Mouse (Mus musculus) heart, postnatal 0 days (tissue): ENCODE measurements around the gene Med21. TPM values are rescaled to one million over a fixed set of nuclear protein-coding genes. Genes with fewer than 3 reads are reported as not detected.
A peak's percentile ranks its signal among the peaks of the same experiment; 100 is the strongest.

Source experiments
- ATAC-seq: fragments of 200-750 bp; cut with Nextera tagmentation; 2 replicates; pipeline ENCODE4 v1.8.0; 2017; ENCODE audit warnings: low read depth, moderate number of reproducible peaks, moderate library complexity; ENCODE audit not compliant: insufficient read depth
- DNase-seq: peaks from one replicate; pipeline ENCODE4 v3.0.0-alpha.2; 2016; ENCODE audit warnings: low spot score
- H3K27ac ChIP-seq: fragments of 300-500 bp; sonication (generic); 2 replicates; pipeline ENCODE4 v1.5.1; 2014; ENCODE audit warnings: low read depth, mild to moderate bottlenecking
- H3K27me3 ChIP-seq: fragments of 300-500 bp; sonication (generic); 2 replicates; pipeline ENCODE4 v1.6.1; 2014; ENCODE audit warnings: low read length, mixed read lengths; ENCODE audit not compliant: control insufficient read depth, insufficient read depth
- H3K36me3 ChIP-seq: fragments of 300-500 bp; sonication (generic); replicated peaks from 2 replicates; pipeline ENCODE4 v1.6.1; 2014; ENCODE audit warnings: low read length, mixed read lengths; ENCODE audit not compliant: control insufficient read depth, insufficient read depth
- H3K4me1 ChIP-seq: fragments of 300-500 bp; sonication (generic); 2 replicates; pipeline ENCODE4 v1.6.1; 2014; ENCODE audit warnings: antibody characterized with exemption; ENCODE audit not compliant: control insufficient read depth, insufficient read depth
- H3K4me2 ChIP-seq: fragments of 300-500 bp; sonication (generic); 2 replicates; pipeline ENCODE4 v1.6.1; 2014; ENCODE audit warnings: low read depth, mild to moderate bottlenecking, low read length, moderate library complexity
- H3K4me3 ChIP-seq: fragments of 300-500 bp; sonication (generic); 2 replicates; pipeline ENCODE4 v1.5.1; 2014; ENCODE audit warnings: low read depth, low read length
- H3K9ac ChIP-seq: fragments of 300-500 bp; sonication (generic); replicated peaks from 2 replicates; pipeline ENCODE4 v1.6.1; 2014; ENCODE audit warnings: low read depth, low read length, mixed read lengths
- H3K9me3 ChIP-seq: fragments of 300-500 bp; sonication (generic); replicated peaks from 2 replicates; pipeline ENCODE4 v1.6.1; 2016; ENCODE audit warnings: low read length; ENCODE audit not compliant: control insufficient read depth
- CTCF ChIP-seq: IDR thresholded peaks from 2 replicates; pipeline ENCODE4 v1.5.1; 2016; ENCODE audit warnings: antibody characterized with exemption, control low read depth, low read depth
- EP300 ChIP-seq: IDR thresholded peaks from 2 replicates; pipeline ENCODE4 v1.6.1; 2016; ENCODE audit warnings: antibody characterized with exemption, low read depth
- WGBS: fragments of 180-500 bp; shearing (Covaris S2); extraction: QIAGEN DNeasy Blood & Tissue Kit; methylation state at CpG from one replicate; pipeline ENCODE4 v1.1.7; 2014; 5-methylcytosine and 5-hydroxymethylcytosine counted together
- polyA plus RNA-seq: library from polyadenylated mRNA; unstranded; fragments of >200 nt; fragmentation: Nextera tagmentation; extraction: Ambion mirVana; gene quantifications from 2 replicates; pipeline ENCODE4 v1.2.1, GENCODE M21; 2015
- total RNA-seq: library from RNA; depleted of rRNA; stranded (reverse); fragments of >200 nt; gene quantifications from 2 replicates; pipeline ENCODE4 v1.2.3, GENCODE M21; 2014; ENCODE audit warnings: low replicate concordance; rRNA removed

Med21 gene
- total and polyA plus RNA-seq, 2 experiments from 2014 or later = 85.9 to 139 TPM

- Histone ChIP-seq H3K27me3 (no peaks in the 10 kb centered on the region), H3K36me3 (no peaks in the 10 kb centered on the region), H3K4me2 (peak overlapping the region; percentile 32; the same call in 1 of the 2 replicates), H3K9me3 (peaks cover 7% of the 10 kb centered on the region), H3K27ac (peak overlapping the region; percentile 93), H3K4me1 (peaks cover 37% of the 10 kb centered on the region), H3K4me3 (no peak overlapping the region), H3K9ac (0 out of 2 replicates have a peak overlapping the region, but pooled peaks have one; percentile 3)
- 51% methylated on average over 5 of the region's 5 CpGs for WGBS
- DNase-seq (peak; percentile 31), ATAC-seq (peak; percentile 28; the same call in 1 of the 2 replicates)
- TF ChIP-seq CTCF (no peak), EP300 (no peak)
Observed at GRCm38 (mm10) chr6:146686463-146687196, 44.3 kb downstream of the Med21 start.

DNA sequence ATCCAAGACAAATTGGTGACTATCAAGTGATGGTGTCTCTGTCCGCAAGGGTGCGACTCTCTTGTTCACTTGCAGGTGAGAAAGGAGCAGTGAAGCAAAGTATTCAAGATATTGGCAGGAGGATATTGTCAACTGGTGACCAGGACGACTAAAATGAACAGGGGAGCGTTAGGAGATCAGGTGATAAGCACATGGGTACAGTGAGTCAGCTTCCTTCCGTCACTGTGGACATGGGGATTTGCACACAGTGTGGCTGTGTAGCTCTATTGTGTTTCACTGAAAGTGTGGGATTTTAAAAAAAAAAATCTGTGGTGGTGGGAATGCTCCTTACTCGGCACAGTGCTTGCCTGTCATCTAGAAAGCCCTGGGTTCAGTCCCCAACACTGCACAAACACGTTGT lies 45.7 kb downstream of the Med21 start:
- no peak for ATAC-seq
- no peak overlapping the region for H3K9ac ChIP-seq
- no peak for DNase-seq
- no peaks in the 10 kb centered on the region for H3K36me3 ChIP-seq
- no peak overlapping the region for H3K4me2 ChIP-seq
- H3K9me3 ChIP-seq = peaks cover 7% of the 10 kb centered on the region
- H3K27me3 ChIP-seq = no peaks in the 10 kb centered on the region
- 80% methylated on average over 7 of the region's 7 CpGs for WGBS
- TF ChIP-seq EP300 (no peak), CTCF (no peak)
- peaks cover 34% of the 10 kb centered on the region for H3K4me1 ChIP-seq
- H3K27ac ChIP-seq = no peak overlapping the region
- H3K4me3 ChIP-seq = no peak overlapping the region

GRCm38 (mm10) chr6:146688861-146689260 lies 46.5 kb downstream of the Med21 start:
- TF ChIP-seq CTCF = no peak
- TF ChIP-seq EP300 = no peak
- ATAC-seq (no peak), DNase-seq (no peak)
- no peak overlapping the region for H3K27ac ChIP-seq
- no peaks in the 10 kb centered on the region for H3K36me3 ChIP-seq
- no peak overlapping the region for H3K9ac ChIP-seq
- no peaks in the 10 kb centered on the region for H3K27me3 ChIP-seq
- peaks cover 7% of the 10 kb centered on the region for H3K9me3 ChIP-seq
- H3K4me2 ChIP-seq = no peak overlapping the region
- H3K4me1 ChIP-seq = peaks cover 26% of the 10 kb centered on the region
- H3K4me3 ChIP-seq = no peak overlapping the region
- WGBS = 93% methylated on average over 5 of the region's 5 CpGs

DNA sequence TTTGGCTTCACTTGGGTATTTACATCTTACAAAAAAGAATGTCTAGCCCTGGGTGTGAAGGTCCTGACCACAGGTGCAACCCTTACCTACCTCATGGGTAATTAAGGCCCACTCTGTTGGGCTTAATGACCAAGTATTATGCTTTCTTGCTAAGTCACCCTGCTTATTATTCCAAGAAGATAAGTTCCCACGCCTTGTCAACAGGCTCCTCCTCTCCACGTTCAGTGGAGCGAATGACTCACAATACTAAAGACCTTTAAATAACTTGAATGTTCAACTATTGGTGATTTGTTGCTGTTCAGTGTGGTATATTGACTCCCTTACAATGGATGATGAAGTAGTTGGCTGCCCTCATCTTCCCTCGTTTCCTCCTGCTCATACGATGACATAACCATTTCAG lies 55.4 kb downstream of the Med21 start:
- Histone ChIP-seq H3K4me1 (no peaks in the 10 kb centered on the region), H3K27me3 (no peaks in the 10 kb centered on the region), H3K4me2 (no peak overlapping the region), H3K4me3 (no peak overlapping the region), H3K36me3 (no peaks in the 10 kb centered on the region), H3K9ac (no peak overlapping the region), H3K27ac (no peak overlapping the region), H3K9me3 (no peaks in the 10 kb centered on the region)
- ATAC-seq (no peak), DNase-seq (peak; percentile 4)
- 52% methylated on average over 5 of the region's 5 CpGs for WGBS
- no peak for TF ChIP-seq CTCF
- TF ChIP-seq EP300 = no peak

- no peak overlapping the region for H3K4me3 ChIP-seq
- no peak for ATAC-seq
- no peaks in the 10 kb centered on the region for H3K27me3 ChIP-seq
- no peak for DNase-seq
- H3K9ac ChIP-seq = no peak overlapping the region
- no peak for TF ChIP-seq CTCF
- no peak for TF ChIP-seq EP300
- H3K36me3 ChIP-seq = no peaks in the 10 kb centered on the region
- no peak overlapping the region for H3K27ac ChIP-seq
- H3K9me3 ChIP-seq = no peaks in the 10 kb centered on the region
- 91% methylated on average over 4 of the region's 4 CpGs for WGBS
- no peak overlapping the region for H3K4me2 ChIP-seq
- no peaks in the 10 kb centered on the region for H3K4me1 ChIP-seq
Observed at GRCm38 (mm10) chr6:146698376-146698775, 56.0 kb downstream of the Med21 start.

Other genes starting within 250 kb of the Med21 start
- 51.4 and 59.5 TPM in 2 replicates for gene Itpr2, start 140.3 kb upstream of the Med21 start, total RNA-seq
- gene Itpr2, start 140.3 kb upstream of the Med21 start, polyA plus RNA-seq = 24.2 and 26.5 TPM in 2 replicates
- 61.4 and 81.9 TPM in 2 replicates for gene Fgfr1op2, start 65.3 kb upstream of the Med21 start, total RNA-seq
- 81.3 and 87.8 TPM in 2 replicates for gene Fgfr1op2, start 65.3 kb upstream of the Med21 start, polyA plus RNA-seq
- 23.1 and 24.4 TPM in 2 replicates for gene Ints13, start 64.7 kb upstream of the Med21 start, total RNA-seq
- gene Ints13, start 64.7 kb upstream of the Med21 start, polyA plus RNA-seq = 28.8 and 29.3 TPM in 2 replicates
- 39.5 and 41.7 TPM in 2 replicates for gene Tm7sf3, start 277 bp downstream of the Med21 start, total RNA-seq
- gene Tm7sf3, start 277 bp downstream of the Med21 start, polyA plus RNA-seq = 24.9 and 27.3 TPM in 2 replicates
- gene Stk38l, start 82.4 kb downstream of the Med21 start, total RNA-seq = 9.9 and 13.4 TPM in 2 replicates
- 17.7 and 20.5 TPM in 2 replicates for gene Stk38l, start 82.4 kb downstream of the Med21 start, polyA plus RNA-seq
- gene Arntl2, start 153.5 kb downstream of the Med21 start, total RNA-seq = 3.2 TPM in 1 of 2 replicates, not detected in the other
- gene Arntl2, start 153.5 kb downstream of the Med21 start, polyA plus RNA-seq = 1.8 and 3.1 TPM in 2 replicates
- gene Smco2, start 207.6 kb downstream of the Med21 start, total RNA-seq = not detected in 2 replicates
- gene Smco2, start 207.6 kb downstream of the Med21 start, polyA plus RNA-seq = 0.29 and 0.43 TPM in 2 replicates
- 43.0 and 56.5 TPM in 2 replicates for gene Ppfibp1, start 245.9 kb downstream of the Med21 start, total RNA-seq
- gene Ppfibp1, start 245.9 kb downstream of the Med21 start, polyA plus RNA-seq = 38.8 and 39.5 TPM in 2 replicates